Mouse (Mus musculus): ENCODE measurements at regions not wholly inside any gene's neighbourhood (a gene's known extent, or its start where the extent isn't known, plus 50 kb on each side); places are given as distances from the start of the nearest gene placed in this dataset.

DNA sequence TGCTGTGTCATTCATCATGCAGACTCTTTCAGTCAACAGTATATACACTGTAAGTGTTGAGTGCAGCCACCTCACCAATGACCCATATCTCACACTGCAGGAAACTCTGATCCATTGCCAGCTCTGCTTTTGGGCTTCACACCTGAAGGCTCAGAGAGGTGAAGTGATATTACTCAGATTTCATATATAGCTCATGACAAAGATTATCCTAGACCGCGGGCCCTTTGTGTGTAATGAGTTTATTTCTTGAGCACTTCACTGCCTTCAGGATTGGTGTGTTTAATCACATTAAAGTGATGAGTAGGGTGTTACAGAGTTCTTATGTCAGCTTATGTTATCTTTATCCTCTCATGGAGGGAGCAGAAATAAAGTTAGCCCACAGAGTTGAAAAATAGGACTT lies 369.2 kb downstream of the Slc4a3 start:
- TF ChIP-seq POLR2A (IDR thresholded peaks at IDR 0.05; ENCODE audit: low read depth, low read length), result no peak
- no peak for TF ChIP-seq CTCF (conservative IDR thresholded peaks at IDR 0.05 in 1 of 2, IDR thresholded peaks at IDR 0.05 in 1 of 2; ENCODE audit: low read depth in 2 of 2, low read length in 2 of 2)
- no peak for TF ChIP-seq MXI1 (IDR thresholded peaks at IDR 0.05; ENCODE audit: low read depth, low read length)
- TF ChIP-seq EP300 (IDR thresholded peaks at IDR 0.05; ENCODE audit: low read length), result no peak
- TF ChIP-seq JUN (IDR thresholded peaks at IDR 0.05; ENCODE audit: insufficient read depth, low read depth, low read length), result no peak
- TF ChIP-seq PAX5 (IDR thresholded peaks at IDR 0.05; ENCODE audit: low read length), result no peak
- no peak for TF ChIP-seq MAX (IDR thresholded peaks at IDR 0.05; ENCODE audit: low read length)
- TF ChIP-seq BHLHE40 (IDR thresholded peaks at IDR 0.05; ENCODE audit: low read depth, low read length), result no peak
- no peak for TF ChIP-seq MEF2A (IDR thresholded peaks at IDR 0.05; ENCODE audit: borderline replicate concordance, low read depth, low read length)
- no peak for TF ChIP-seq ETS1 (conservative IDR thresholded peaks at IDR 0.05; ENCODE audit: low read depth, low read length)
- TF ChIP-seq HCFC1 (IDR thresholded peaks at IDR 0.05; ENCODE audit: low read depth, low read length), result no peak
- no peak for TF ChIP-seq E2F4 (IDR thresholded peaks at IDR 0.05; ENCODE audit: insufficient replicate concordance, low read depth, low read length)

All from CH12.LX (cell line).